Mouse (Mus musculus): ENCODE measurements at regions not wholly inside any gene's neighbourhood (a gene's known extent, or its start where the extent isn't known, plus 50 kb on each side); places are given as distances from the start of the nearest gene placed in this dataset.
"Not testable (repeated sequence)": the region's sequence is repeated elsewhere in the genome, so short reads cannot be mapped to it uniquely, and the experiment has no call there.

GRCm38 (mm10) chr4:75466880-75467327 lies 188.8 kb upstream of the Dmac1 start:
- Histone ChIP-seq H3K27me3 (ENCODE audit: control insufficient read depth, insufficient read depth, low read depth, low read length) (no peaks in the 10 kb centered on the region), H3K36me3 (ENCODE audit: control insufficient read depth, insufficient read depth, low read length) (no peaks in the 10 kb centered on the region), H3K4me1 (replicated peaks; ENCODE audit: control insufficient read depth, insufficient read depth, low read length) (no peaks in the 10 kb centered on the region), H3K4me2 (ENCODE audit: low read depth, low read length) (no peak overlapping the region), H3K27ac (ENCODE audit: low read length) (no peak overlapping the region), H3K9me3 (ENCODE audit: control insufficient read depth, low read length) (no peaks in the 10 kb centered on the region), H3K4me3 (ENCODE audit: low read length) (no peak overlapping the region), H3K9ac (ENCODE audit: low read length) (no peak overlapping the region)
- no peak for ATAC-seq (ENCODE audit: low read depth)
- WGBS = 57% methylated on average over 3 of the region's 3 CpGs

GRCm38 (mm10) chr4:75463579-75463978 lies 185.5 kb upstream of the Dmac1 start:
- no peak for ATAC-seq (ENCODE audit: low read depth)
- Histone ChIP-seq H3K9me3 (ENCODE audit: control insufficient read depth, low read length) (no peaks in the 10 kb centered on the region), H3K27me3 (ENCODE audit: control insufficient read depth, insufficient read depth, low read depth, low read length) (no peaks in the 10 kb centered on the region), H3K27ac (ENCODE audit: low read length) (no peak overlapping the region), H3K9ac (ENCODE audit: low read length) (no peak overlapping the region), H3K4me2 (ENCODE audit: low read depth, low read length) (no peak overlapping the region), H3K4me1 (replicated peaks; ENCODE audit: control insufficient read depth, insufficient read depth, low read length) (no peaks in the 10 kb centered on the region), H3K36me3 (ENCODE audit: control insufficient read depth, insufficient read depth, low read length) (no peaks in the 10 kb centered on the region), H3K4me3 (ENCODE audit: low read length) (no peak overlapping the region)
- WGBS = 90% methylated on average over 5 of the region's 5 CpGs

- no peaks in the 10 kb centered on the region for H3K27me3 ChIP-seq (ENCODE audit: control insufficient read depth, insufficient read depth, low read depth, low read length)
- no peak for ATAC-seq (ENCODE audit: low read depth)
- no peak overlapping the region for H3K9ac ChIP-seq (ENCODE audit: low read length)
- WGBS = 45% methylated on average over 4 of the region's 4 CpGs
- no peaks in the 10 kb centered on the region for H3K36me3 ChIP-seq (ENCODE audit: control insufficient read depth, insufficient read depth, low read length)
- H3K4me1 ChIP-seq (replicated peaks; ENCODE audit: control insufficient read depth, insufficient read depth, low read length) = no peaks in the 10 kb centered on the region
- no peak overlapping the region for H3K4me3 ChIP-seq (ENCODE audit: low read length)
- H3K4me2 ChIP-seq (ENCODE audit: low read depth, low read length) = no peak overlapping the region
- no peak overlapping the region for H3K27ac ChIP-seq (ENCODE audit: low read length)
- no peaks in the 10 kb centered on the region for H3K9me3 ChIP-seq (ENCODE audit: control insufficient read depth, low read length)
Measured at GRCm38 (mm10) chr4:75449478-75449877, 171.4 kb upstream of the Dmac1 start.

- no peak for ATAC-seq (ENCODE audit: low read depth)
Measured at GRCm38 (mm10) chr4:75423296-75423695, 145.2 kb upstream of the Dmac1 start.

DNA sequence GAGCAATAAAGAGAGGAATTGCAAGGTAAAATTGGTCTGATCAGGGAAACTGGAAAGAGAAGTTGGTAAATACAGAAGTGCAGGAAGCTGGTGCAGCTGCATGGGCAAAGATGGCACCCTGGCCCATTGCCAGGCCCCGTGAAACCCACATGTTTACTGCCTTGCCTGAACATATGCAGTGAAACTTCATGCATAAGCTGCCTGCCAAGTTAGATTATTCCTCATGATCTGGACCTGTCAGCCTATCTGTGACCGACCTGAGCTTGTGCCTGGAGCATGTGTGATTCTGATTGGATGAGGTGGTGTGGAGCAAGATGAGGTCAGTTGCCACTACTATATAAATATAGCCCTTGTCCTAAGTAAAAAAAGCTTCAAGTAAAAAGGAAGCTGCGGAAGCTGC lies 122.6 kb upstream of the Dmac1 start:
- H3K4me2 ChIP-seq (ENCODE audit: low read depth, low read length) = not testable (repeated sequence)

More at GRCm38 (mm10) chr4:75423296-75423695, 145.2 kb upstream of the Dmac1 start:
- H3K36me3 ChIP-seq (ENCODE audit: control insufficient read depth, insufficient read depth, low read length) = no peaks in the 10 kb centered on the region
- no peak overlapping the region for H3K4me3 ChIP-seq (ENCODE audit: low read length)
- no peaks in the 10 kb centered on the region for H3K4me1 ChIP-seq (replicated peaks; ENCODE audit: control insufficient read depth, insufficient read depth, low read length)
- H3K27ac ChIP-seq (ENCODE audit: low read length) = no peak overlapping the region
- no peak overlapping the region for H3K9ac ChIP-seq (ENCODE audit: low read length)
- H3K27me3 ChIP-seq (ENCODE audit: control insufficient read depth, insufficient read depth, low read depth, low read length) = no peaks in the 10 kb centered on the region
- H3K4me2 ChIP-seq (ENCODE audit: low read depth, low read length) = no peak overlapping the region
- no peaks in the 10 kb centered on the region for H3K9me3 ChIP-seq (ENCODE audit: control insufficient read depth, low read length)

GRCm38 (mm10) chr4:75394992-75395391 lies 116.9 kb upstream of the Dmac1 start:
- Histone ChIP-seq H3K9me3 (ENCODE audit: control insufficient read depth, low read length) (no peaks in the 10 kb centered on the region), H3K27ac (ENCODE audit: low read length) (no peak overlapping the region), H3K4me1 (replicated peaks; ENCODE audit: control insufficient read depth, insufficient read depth, low read length) (no peaks in the 10 kb centered on the region), H3K27me3 (ENCODE audit: control insufficient read depth, insufficient read depth, low read depth, low read length) (no peaks in the 10 kb centered on the region), H3K9ac (ENCODE audit: low read length) (no peak overlapping the region), H3K4me2 (ENCODE audit: low read depth, low read length) (no peak overlapping the region), H3K4me3 (ENCODE audit: low read length) (no peak overlapping the region), H3K36me3 (ENCODE audit: control insufficient read depth, insufficient read depth, low read length) (no peaks in the 10 kb centered on the region)
- no peak for ATAC-seq (ENCODE audit: low read depth)

More for the DNA sequence above, 122.6 kb upstream of the Dmac1 start:
- H3K36me3 ChIP-seq (ENCODE audit: control insufficient read depth, insufficient read depth, low read length); H3K4me3 ChIP-seq (ENCODE audit: low read length); H3K9ac ChIP-seq (ENCODE audit: low read length); ATAC-seq (ENCODE audit: low read depth); H3K4me1 ChIP-seq (replicated peaks; ENCODE audit: control insufficient read depth, insufficient read depth, low read length); H3K9me3 ChIP-seq (ENCODE audit: control insufficient read depth, low read length); H3K27me3 ChIP-seq (ENCODE audit: control insufficient read depth, insufficient read depth, low read depth, low read length); H3K27ac ChIP-seq (ENCODE audit: low read length): not testable (repeated sequence)
- WGBS = 75% methylated on average over 3 of the region's 3 CpGs

- H3K4me3 ChIP-seq (ENCODE audit: low read length) = no peak overlapping the region
- no peaks in the 10 kb centered on the region for H3K27me3 ChIP-seq (ENCODE audit: control insufficient read depth, insufficient read depth, low read depth, low read length)
- no peaks in the 10 kb centered on the region for H3K4me1 ChIP-seq (replicated peaks; ENCODE audit: control insufficient read depth, insufficient read depth, low read length)
- no peak overlapping the region for H3K27ac ChIP-seq (ENCODE audit: low read length)
- 48% methylated on average over 2 of the region's 2 CpGs for whole genome bisulfite sequencing
- H3K4me2 ChIP-seq (ENCODE audit: low read depth, low read length) = no peak overlapping the region
- H3K36me3 ChIP-seq (ENCODE audit: control insufficient read depth, insufficient read depth, low read length) = no peaks in the 10 kb centered on the region
- ATAC-seq (ENCODE audit: low read depth) = no peak
- no peak overlapping the region for H3K9ac ChIP-seq (ENCODE audit: low read length)
- no peaks in the 10 kb centered on the region for H3K9me3 ChIP-seq (ENCODE audit: control insufficient read depth, low read length)
Measured at GRCm38 (mm10) chr4:75394264-75394663, 116.2 kb upstream of the Dmac1 start.

DNA sequence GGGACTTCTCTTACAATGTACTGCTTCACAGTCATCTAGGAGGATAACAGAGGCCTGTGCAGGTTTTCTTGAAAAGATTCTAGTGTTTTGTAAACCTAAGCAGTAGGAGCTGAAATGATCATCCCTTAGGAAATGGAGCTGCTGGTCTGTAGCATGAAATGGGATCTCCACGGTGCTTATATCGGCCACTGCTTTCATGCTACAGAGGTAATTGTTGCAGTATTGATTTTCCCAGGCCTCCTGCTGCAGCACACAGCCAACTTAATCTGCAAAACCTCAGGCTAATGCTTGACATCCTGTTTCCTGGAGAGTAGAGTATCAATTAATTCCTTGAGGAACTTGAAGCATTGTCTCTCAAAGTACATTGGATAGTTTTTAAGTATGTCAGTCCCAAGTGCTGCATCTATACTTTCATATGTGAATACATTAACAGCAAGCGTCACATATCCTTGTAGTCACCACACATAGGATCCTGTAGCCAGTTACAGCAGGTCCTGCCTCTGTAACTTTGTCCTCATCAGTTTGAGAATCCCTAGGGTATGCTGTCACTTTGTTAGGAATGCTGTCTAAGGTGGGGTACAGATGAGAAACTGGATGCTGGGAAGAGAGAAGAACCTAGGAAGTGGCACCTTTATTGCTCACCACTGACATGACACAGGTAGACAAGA lies 108.3 kb upstream of the Dmac1 start:
- ATAC-seq (ENCODE audit: low read depth) = no peak
- WGBS = 64% methylated on average over 3 of the region's 3 CpGs
- Histone ChIP-seq H3K27ac (ENCODE audit: low read length) (no peak overlapping the region), H3K4me3 (ENCODE audit: low read length) (no peak overlapping the region), H3K9ac (ENCODE audit: low read length) (no peak overlapping the region), H3K36me3 (ENCODE audit: control insufficient read depth, insufficient read depth, low read length) (no peaks in the 10 kb centered on the region), H3K9me3 (ENCODE audit: control insufficient read depth, low read length) (no peaks in the 10 kb centered on the region), H3K4me1 (replicated peaks; ENCODE audit: control insufficient read depth, insufficient read depth, low read length) (no peaks in the 10 kb centered on the region), H3K27me3 (ENCODE audit: control insufficient read depth, insufficient read depth, low read depth, low read length) (no peaks in the 10 kb centered on the region), H3K4me2 (ENCODE audit: low read depth, low read length) (no peak overlapping the region)

GRCm38 (mm10) chr4:75359496-75359895 lies 81.4 kb upstream of the Dmac1 start:
- Histone ChIP-seq H3K9ac (ENCODE audit: low read length) (no peak overlapping the region), H3K27ac (ENCODE audit: low read length) (no peak overlapping the region), H3K9me3 (ENCODE audit: control insufficient read depth, low read length) (no peaks in the 10 kb centered on the region), H3K4me2 (ENCODE audit: low read depth, low read length) (no peak overlapping the region), H3K36me3 (ENCODE audit: control insufficient read depth, insufficient read depth, low read length) (no peaks in the 10 kb centered on the region), H3K4me3 (ENCODE audit: low read length) (no peak overlapping the region), H3K27me3 (ENCODE audit: control insufficient read depth, insufficient read depth, low read depth, low read length) (no peaks in the 10 kb centered on the region), H3K4me1 (replicated peaks; ENCODE audit: control insufficient read depth, insufficient read depth, low read length) (no peaks in the 10 kb centered on the region)
- 59% methylated on average over 2 of the region's 2 CpGs for WGBS
- no peak for ATAC-seq (ENCODE audit: low read depth)

GRCm38 (mm10) chr4:75355621-75356020 lies 77.5 kb upstream of the Dmac1 start:
- ATAC-seq (ENCODE audit: low read depth) = no peak
- Histone ChIP-seq H3K27ac (ENCODE audit: low read length) (no peak overlapping the region), H3K27me3 (ENCODE audit: control insufficient read depth, insufficient read depth, low read depth, low read length) (no peaks in the 10 kb centered on the region), H3K9ac (ENCODE audit: low read length) (no peak overlapping the region), H3K36me3 (ENCODE audit: control insufficient read depth, insufficient read depth, low read length) (no peaks in the 10 kb centered on the region), H3K9me3 (ENCODE audit: control insufficient read depth, low read length) (no peaks in the 10 kb centered on the region), H3K4me3 (ENCODE audit: low read length) (no peak overlapping the region), H3K4me2 (ENCODE audit: low read depth, low read length) (no peak overlapping the region), H3K4me1 (replicated peaks; ENCODE audit: control insufficient read depth, insufficient read depth, low read length) (no peaks in the 10 kb centered on the region)
- 88% methylated on average over 5 of the region's 9 CpGs for WGBS
